Mouse (Mus musculus): ENCODE data around the gene Flvcr1.
A peak's percentile ranks its signal among the peaks of the same experiment; 100 is the strongest.
"Not testable (repeated sequence)": the region's sequence is repeated elsewhere in the genome, so short reads cannot be mapped to it uniquely, and the experiment has no call there.

The Flvcr1 gene

GRCm38 (mm10) chr1:191041352-191041751, 15.4 kb upstream of the Flvcr1 start:
- no peak for DNase-seq (ENCODE audit: low spot score)

GRCm38 (mm10) chr1:191037999-191038398, 12.0 kb upstream of the Flvcr1 start:
- DNase-seq (ENCODE audit: low spot score) = no peak

GRCm38 (mm10) chr1:191036554-191037334, 10.8 kb upstream of the Flvcr1 start, which contains the start of gene Spata45:
Spata45 (plus strand) TSS chr1:191036639.
- no peak for DNase-seq (ENCODE audit: low spot score)

GRCm38 (mm10) chr1:191035649-191036048, 9.7 kb upstream of the Flvcr1 start:
- peak; percentile 75 for DNase-seq (ENCODE audit: low spot score)

- DNase-seq (ENCODE audit: low spot score) = not testable (repeated sequence)
Observed at GRCm38 (mm10) chr1:191030922-191031425, 5.0 kb upstream of the Flvcr1 start.

- DNase-seq (ENCODE audit: low spot score) = no peak
Observed at GRCm38 (mm10) chr1:191030182-191030581, 4.2 kb upstream of the Flvcr1 start.

DNA sequence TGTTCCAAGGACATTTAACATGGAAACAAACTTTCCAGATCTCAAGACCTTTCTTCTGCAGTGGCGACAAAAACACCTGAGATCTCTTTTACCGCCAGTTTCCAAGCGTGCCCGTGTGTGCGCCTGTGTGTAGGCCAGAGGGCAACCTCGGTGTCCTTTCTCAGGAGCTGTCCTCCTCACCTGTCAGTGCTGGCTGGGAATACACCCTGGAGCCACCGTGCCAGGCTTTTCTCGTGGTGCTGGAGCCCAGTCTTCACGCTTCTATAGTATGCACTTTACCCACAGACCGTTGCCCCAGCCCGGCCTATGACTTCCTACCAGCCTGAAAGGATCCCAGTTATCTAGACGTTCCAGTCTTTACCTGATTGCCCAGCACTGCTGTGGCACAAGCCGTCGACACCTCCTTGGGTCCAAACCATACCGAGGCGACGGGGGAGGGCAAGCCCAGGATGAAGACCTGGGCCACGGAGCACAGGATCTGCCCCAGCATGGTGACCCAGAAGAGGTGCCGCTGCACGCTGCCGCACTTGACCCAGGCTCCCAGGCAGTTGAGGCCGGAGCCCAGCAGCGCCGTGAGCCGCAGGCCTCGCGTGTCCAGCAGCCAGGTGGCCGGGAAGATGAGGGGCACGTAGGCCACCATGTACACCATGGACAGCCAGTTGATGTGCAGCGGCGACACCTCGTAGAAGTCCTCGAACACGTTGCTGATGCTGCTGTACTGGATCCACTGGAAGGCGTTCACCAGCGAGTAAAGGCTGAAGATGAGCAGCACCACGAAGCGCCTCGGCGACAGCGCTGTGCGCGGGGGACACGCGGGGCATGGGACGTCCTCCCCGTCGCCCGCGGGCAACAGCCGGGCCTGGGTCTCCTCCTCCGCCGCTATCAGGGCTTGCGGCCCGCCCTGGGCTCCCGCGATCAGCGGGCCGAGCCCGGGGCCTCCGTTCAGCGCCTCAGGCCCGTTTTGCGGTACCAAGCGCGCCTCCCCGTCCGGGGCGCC, 644 bp downstream of the Flvcr1 start:
- DNase-seq (ENCODE audit: low spot score) = peak; percentile 52

GRCm38 (mm10) chr1:191023806-191024205, 2.2 kb downstream of the Flvcr1 start:
- not testable (repeated sequence) for DNase-seq (ENCODE audit: low spot score)

GRCm38 (mm10) chr1:191023140-191023539, 2.8 kb downstream of the Flvcr1 start:
- DNase-seq (ENCODE audit: low spot score) = no peak

DNA sequence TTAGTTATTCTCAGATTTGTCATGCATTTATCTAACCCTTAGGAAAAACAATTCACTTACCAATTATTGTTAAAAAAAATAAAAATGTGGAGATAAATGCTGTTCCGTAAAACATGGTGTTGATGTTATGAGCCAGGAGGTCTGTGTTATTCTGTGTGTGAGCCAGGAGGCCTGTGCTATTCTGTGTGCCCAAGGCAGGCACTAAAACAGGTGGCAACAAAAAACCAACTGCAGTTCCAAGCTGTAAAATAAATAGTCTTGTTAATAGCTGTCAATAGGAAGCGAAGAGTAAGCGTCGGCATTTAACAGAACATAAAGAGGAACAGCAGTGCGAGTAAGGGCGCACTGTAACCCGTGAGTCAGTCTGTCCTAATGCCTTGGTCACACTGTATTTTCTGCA, 4.9 kb downstream of the Flvcr1 start:
- no peak for DNase-seq (ENCODE audit: low spot score)

- DNase-seq (ENCODE audit: low spot score) = no peak
Observed at GRCm38 (mm10) chr1:191020217-191020924, 5.6 kb downstream of the Flvcr1 start.

GRCm38 (mm10) chr1:191019803-191020202, 6.2 kb downstream of the Flvcr1 start:
- no peak for DNase-seq (ENCODE audit: low spot score)

DNA sequence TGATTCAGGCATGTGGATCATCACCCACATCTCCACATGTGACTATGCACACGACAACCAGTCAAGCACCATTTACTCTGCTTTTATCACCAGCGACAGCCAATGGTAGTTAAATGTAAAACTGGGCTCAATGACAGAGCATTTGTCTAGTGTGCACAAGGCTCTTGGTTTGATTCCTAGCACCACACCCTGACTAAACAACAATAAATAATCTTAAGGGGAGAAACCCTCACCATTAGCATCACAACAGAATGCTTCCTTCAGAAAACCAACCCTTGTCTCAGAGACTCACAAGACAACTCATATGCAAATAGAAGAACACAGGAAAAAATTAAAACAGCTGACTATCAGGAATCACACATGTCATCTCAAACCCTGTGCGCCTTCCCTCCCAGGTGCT, 11.7 kb downstream of the Flvcr1 start:
- DNase-seq (ENCODE audit: low spot score) = no peak

GRCm38 (mm10) chr1:191008707-191009106, 17.3 kb downstream of the Flvcr1 start:
- no peak for DNase-seq (ENCODE audit: low spot score)

GRCm38 (mm10) chr1:191002201-191002600, 23.8 kb downstream of the Flvcr1 start:
- DNase-seq (ENCODE audit: low spot score) = peak; percentile 61

GRCm38 (mm10) chr1:191000686-191001085, 25.3 kb downstream of the Flvcr1 start:
- DNase-seq (ENCODE audit: low spot score) = no peak

GRCm38 (mm10) chr1:190998027-190998426, 27.9 kb downstream of the Flvcr1 start:
- no peak for DNase-seq (ENCODE audit: low spot score)

- DNase-seq (ENCODE audit: low spot score) = peak; percentile 13
Observed at GRCm38 (mm10) chr1:190996346-190996877, 29.5 kb downstream of the Flvcr1 start.

GRCm38 (mm10) chr1:190995548-190995947, 30.4 kb downstream of the Flvcr1 start:
- peak; percentile 63 for DNase-seq (ENCODE audit: low spot score)

GRCm38 (mm10) chr1:190989437-190990082, 36.4 kb downstream of the Flvcr1 start:
- no peak for DNase-seq (ENCODE audit: low spot score)

DNA sequence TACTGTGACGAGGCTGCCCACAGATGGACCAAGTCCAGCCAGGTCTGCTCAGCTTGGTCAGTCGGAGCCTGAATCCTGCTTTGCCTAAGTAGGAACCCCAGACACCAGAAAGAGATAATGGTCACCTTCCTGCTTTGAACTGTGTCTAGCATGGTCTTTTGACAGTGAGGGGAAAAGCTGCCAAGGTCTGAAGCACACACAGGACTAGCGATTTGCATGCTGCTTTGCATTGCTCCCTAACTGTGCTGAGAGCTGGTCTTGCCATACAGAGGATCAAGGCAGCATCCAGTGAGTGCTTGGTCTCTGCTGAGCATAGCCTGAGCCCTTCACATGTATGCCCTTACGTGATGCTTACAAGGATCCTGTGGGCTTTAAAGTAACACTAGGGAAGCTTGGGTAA, 44.5 kb downstream of the Flvcr1 start:
- no peak for DNase-seq (ENCODE audit: low spot score)
